Mouse (Mus musculus): Measurements from ENCODE around the gene Gm21440. TPM values are rescaled to one million over a fixed set of nuclear protein-coding genes. Genes with fewer than 3 reads are reported as not detected.
"Not testable (repeated sequence)": the region's sequence is repeated elsewhere in the genome, so short reads cannot be mapped to it uniquely, and the experiment has no call there.

Gene Gm21440
- not detected for total RNA-seq (2021)

DNA sequence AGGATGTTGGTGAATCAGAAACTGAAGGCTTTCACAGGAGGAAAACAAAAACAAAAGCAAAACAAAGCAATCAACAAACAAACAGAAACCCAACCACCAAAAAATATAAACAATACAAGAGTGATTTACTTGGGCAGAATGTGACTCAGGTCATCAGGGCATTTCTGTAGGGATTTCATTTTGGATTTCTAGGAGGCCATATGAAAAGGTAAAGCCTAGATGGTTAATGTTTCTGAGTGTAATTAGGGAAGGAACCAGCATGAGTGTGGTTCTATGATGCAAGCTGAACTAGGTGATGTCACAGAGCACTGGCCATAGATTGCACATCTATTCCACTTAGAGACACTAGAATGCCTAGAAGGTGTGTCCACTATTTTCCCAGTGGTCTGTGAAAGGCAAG, at the start of gene Gm21440, which contains the start of gene Gm21454:
Gm21440 (plus strand) TSS at position 301 of the 400 bp plus-strand sequence.
Gm21454 (plus strand) TSS at position 352 of the 400 bp plus-strand sequence.
- DNase-seq; intact Hi-C loops (cut with DNase I): not testable (repeated sequence)

DNA sequence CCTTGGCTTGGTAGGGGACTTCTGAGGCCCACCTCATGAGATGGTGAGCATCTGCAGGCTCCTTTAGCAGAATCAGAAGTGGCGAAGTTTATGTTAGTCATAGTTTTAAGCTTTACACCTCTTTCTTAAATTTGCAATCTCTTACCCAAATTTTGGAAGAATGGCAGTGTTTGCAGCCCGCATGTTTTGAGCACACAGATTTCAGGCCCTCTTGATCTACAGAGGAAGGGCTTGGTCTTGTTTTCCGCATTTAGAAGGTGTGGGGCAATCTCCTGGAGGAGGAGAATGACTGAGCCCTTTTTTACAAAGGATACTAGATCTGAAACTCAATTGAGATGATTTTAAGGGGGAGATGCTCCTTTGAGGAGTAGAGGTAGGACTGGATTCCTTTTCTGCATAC, 28.4 kb upstream of the Gm21440 start, which contains the start of gene Gm21828:
Gm21828 (minus strand) TSS at position 101 of the 400 bp plus-strand sequence.
- DNase-seq; intact Hi-C loops (cut with DNase I): not testable (repeated sequence)

Other genes starting within 250 kb of the Gm21440 start
- not detected for gene Gm20807, start 209.5 kb upstream of the Gm21440 start, total RNA-seq (2021)
- not detected for gene Gm21891, start 118.9 kb upstream of the Gm21440 start, total RNA-seq (2021)
- not detected for gene Gm21425, start 90.4 kb upstream of the Gm21440 start, total RNA-seq (2021)
- gene Gm21828, start 28.5 kb upstream of the Gm21440 start, total RNA-seq (2021) = not detected
- gene Gm21454, start 51 bp downstream of the Gm21440 start, total RNA-seq (2021) = not detected
- gene Gm21725, start 96.7 kb downstream of the Gm21440 start, total RNA-seq (2021) = not detected
- gene Gm21866, start 213.2 kb downstream of the Gm21440 start, total RNA-seq (2021) = not detected
- not detected for gene Gm20773, start 241.6 kb downstream of the Gm21440 start, total RNA-seq (2021)